Mouse (Mus musculus) spleen, postnatal 10 days (tissue): ENCODE results near the gene Znhit6.

Source experiments
- DNase-seq, 2 experiments: peaks; one replicate each; pipeline ENCODE4 v3.0.0; 2021 to 2022; ENCODE audit warnings: low spot score in 2 of 2

Gene Znhit6

DNA sequence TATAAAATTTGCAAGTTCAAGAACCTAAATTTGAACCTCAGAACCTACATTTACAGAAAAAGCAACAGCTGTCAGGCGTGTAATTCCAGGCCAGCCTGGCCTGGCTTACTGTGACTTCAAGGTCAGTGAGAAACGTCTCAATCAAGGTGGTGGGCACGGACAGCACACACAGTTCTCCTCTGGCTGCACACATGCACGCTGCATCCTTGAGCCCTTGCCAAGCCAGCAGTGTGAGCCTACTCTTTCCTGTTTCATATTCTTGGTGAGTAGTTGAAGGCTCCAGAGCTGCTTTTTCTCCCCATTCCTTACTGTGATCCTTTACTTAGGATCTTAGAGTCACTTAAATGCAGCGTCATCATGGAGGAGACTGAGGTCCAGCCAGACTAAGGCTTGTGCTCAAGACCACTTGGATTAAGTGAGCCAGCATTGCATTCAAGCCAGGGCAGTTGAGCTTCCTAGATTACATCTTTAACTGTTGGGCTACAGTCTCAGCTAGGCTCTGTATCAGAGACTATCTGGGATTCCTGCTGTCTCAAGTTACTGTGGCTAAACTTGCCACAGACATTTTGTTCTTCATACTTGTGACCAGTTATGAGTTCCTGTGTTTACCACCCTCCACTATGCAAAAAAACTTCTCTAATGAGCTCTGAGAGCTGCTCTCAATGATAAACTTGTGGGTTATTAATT is 29.6 kb downstream of the Znhit6 start:
- DNase-seq: no peak

DNA sequence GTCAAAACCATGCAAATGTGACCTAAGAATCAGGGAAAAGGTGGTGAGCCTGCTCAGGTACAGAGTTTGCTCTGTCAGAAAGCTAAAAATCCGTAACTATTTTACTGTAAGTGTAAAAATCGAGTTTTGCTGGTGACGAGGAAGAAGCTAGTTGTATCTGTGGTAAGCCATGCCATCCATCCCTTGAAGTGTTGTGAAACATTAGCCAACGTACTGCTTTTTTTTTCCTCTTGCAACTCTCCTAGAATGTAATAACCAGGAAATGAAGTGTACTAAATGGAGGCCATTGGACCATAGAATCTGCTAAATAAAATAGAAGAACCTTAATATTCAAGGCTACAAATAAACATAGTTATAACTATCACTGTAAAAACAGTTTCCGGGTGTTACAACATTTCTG is 32.3 kb downstream of the Znhit6 start:
- DNase-seq: no peak

DNA sequence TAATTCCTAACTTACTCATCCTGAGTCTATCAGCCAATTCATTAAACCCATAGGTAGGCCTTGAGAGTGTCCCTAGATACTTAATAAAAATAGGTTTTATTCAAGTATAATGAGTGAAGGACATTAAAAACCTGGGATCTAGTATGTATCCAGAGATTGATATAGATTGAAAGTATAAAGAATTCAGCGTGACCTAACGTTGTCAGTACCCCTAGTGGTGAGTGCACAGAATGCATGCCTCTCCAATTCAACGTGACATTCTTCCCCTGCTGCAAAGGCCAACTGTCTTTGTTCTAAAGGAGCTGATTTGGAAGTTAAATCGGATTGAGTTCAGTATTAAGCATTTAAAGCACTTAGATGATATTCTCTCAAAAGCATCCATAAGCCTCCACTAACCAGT is 36.7 kb downstream of the Znhit6 start:
- no peak for DNase-seq

DNA sequence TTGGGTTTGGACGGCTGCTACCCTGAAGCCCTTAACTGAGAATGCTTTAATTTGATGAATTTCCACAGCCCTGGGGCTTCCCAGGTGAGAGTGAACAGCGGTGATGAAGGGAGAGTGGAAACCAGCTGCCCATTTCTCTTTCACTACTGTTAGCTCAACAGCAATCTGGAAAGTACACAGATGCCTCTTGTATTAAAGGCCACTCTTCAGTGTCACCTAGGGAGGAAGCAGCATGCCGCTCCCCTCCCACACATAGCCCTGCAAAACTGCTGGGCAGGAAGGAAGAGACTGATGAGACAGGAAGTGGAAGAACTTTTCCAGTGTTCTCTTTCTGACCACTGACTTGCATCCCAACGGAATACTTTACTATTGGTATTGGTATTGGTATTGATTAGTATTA is 37.2 kb downstream of the Znhit6 start:
- DNase-seq: no peak

GRCm38 (mm10) chr3:145614362-145615115 is 38.5 kb downstream of the Znhit6 start:
- DNase-seq: no peak

- no peak for DNase-seq
Observed at GRCm38 (mm10) chr3:145618299-145618698, 42.3 kb downstream of the Znhit6 start.

GRCm38 (mm10) chr3:145619621-145620365 is 43.8 kb downstream of the Znhit6 start:
- DNase-seq: no peak

- DNase-seq: no peak
Observed at GRCm38 (mm10) chr3:145621209-145621608, 45.2 kb downstream of the Znhit6 start.

DNA sequence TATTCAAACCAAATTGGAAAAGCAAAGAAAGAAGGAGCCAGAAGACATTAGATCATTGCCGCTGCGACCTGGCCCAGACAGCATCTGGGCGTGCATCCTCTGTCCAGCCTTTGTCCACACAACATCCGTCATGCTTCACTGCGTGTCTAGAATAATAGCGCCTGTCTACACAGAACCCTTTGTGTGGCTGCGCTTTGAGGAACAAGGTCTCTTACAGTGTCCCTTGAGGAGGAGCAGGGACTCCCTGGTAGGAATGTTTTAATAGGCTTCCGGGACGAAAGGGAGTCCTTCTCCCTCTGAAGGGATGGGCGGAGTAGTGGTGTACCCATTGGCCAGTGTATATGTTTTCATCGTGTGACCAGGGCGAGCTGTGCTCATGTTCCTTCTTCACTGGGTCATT is 47.0 kb downstream of the Znhit6 start:
- DNase-seq: no peak

DNA sequence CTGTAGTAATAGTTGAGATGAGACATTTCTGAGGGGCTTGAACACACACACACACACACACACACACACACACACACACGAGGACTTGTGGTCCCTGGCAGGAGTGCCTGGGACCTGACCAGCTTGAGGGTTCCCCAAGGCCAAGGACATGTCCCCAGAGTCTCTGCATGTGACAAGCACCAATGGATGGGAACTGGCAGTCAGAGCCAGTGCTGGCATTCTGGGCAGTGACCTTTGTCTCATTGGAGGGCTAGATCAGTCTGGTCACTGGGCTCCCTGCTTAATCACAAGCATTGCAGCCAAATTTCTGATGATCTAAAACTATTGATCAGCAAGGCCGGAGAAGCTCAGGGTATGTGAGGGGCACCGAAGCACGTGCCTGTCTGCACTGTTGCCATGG is 48.8 kb downstream of the Znhit6 start:
- DNase-seq: no peak

DNA sequence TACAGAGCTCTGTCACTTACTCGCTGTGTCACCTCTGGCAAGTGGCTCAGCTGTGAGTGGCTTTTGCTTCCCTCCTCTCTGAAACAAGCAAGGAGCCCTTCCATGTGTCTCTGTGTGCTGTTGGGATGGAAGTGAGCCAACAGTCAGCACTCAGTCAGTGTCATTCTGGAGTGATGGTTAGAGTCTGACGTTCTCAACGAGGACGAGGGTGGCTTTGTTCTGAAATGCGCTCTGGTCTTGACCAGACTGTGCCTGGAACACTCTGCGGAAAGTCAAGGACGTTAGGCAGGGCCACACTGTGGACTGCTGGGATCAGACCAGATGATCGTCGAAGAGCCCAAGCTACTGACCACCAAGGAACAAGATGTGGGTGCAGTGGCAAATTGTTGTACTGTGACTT is 49.5 kb downstream of the Znhit6 start:
- no peak for DNase-seq

- DNase-seq: no peak
Observed at GRCm38 (mm10) chr3:145626063-145626462, 50.1 kb downstream of the Znhit6 start.

- DNase-seq: no peak
Observed at GRCm38 (mm10) chr3:145627830-145628229, 51.8 kb downstream of the Znhit6 start.

DNA sequence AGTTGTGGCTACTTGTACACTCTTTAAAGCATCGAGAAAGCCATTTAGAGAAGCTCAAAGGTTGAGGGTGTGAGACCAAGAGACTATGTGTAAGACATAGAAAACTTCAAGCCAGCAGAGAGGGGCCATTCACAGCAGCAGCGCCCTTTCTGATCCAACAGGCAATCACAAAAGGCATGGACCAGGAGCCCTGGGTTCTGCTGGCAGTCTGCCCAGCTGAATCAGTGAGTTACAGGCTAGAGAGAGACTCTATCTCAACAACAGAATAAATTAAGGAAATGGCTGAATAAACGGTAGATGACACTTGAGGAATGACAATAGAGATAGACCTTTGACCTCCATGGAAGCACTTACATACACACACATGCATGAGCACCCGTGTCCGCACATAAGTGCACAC is 52.6 kb downstream of the Znhit6 start:
- no peak for DNase-seq

GRCm38 (mm10) chr3:145632888-145633287 is 56.9 kb downstream of the Znhit6 start:
- DNase-seq: no peak

- no peak for DNase-seq
Observed at GRCm38 (mm10) chr3:145634002-145634710, 58.2 kb downstream of the Znhit6 start.

- no peak for DNase-seq
Observed at GRCm38 (mm10) chr3:145640170-145640569, 64.2 kb downstream of the Znhit6 start.

DNA sequence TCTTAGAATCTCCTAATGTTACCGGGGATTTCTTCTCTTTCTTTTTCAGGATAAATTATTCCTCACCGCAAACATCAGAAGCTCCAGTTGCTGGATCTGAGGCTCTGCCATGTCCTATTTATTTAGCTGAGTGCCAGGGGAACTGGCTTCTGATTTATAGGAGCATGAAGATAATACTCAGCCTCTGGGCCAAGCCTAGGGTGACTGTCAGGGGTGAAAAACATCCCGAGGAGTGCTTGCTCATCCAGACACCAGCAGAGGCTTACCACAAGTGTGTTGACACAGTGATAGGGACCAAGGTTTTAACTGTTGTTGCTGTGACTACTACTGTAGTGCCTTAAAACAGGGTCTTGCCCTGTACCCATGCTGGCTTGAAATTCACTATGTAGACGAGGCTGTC is 64.6 kb downstream of the Znhit6 start:
- DNase-seq: no peak

GRCm38 (mm10) chr3:145641036-145641685 is 65.2 kb downstream of the Znhit6 start:
- no peak for DNase-seq

GRCm38 (mm10) chr3:145641878-145642277 is 65.9 kb downstream of the Znhit6 start:
- DNase-seq: no peak

GRCm38 (mm10) chr3:145642861-145643260 is 66.9 kb downstream of the Znhit6 start:
- DNase-seq: no peak

GRCm38 (mm10) chr3:145645463-145645862 is 69.5 kb downstream of the Znhit6 start:
- DNase-seq: no peak
